Mouse (Mus musculus) intestine, embryonic 14.5 days (tissue): ENCODE measurements around the gene Spdye4b. TPM values are rescaled to one million over a fixed set of nuclear protein-coding genes. Genes with fewer than 3 reads are reported as not detected.
A peak's percentile ranks its signal among the peaks of the same experiment; 100 is the strongest.
"Not testable (repeated sequence)": the region's sequence is repeated elsewhere in the genome, so short reads cannot be mapped to it uniquely, and the experiment has no call there.

ENCODE experiments used
- ATAC-seq: fragments of 200-750 bp; cut with Nextera tagmentation; replicated peaks from 2 replicates; pipeline ENCODE4 v1.8.0; 2017; ENCODE audit warnings: low read depth, moderate number of reproducible peaks, moderate TSS enrichment, moderate library complexity; ENCODE audit not compliant: low FRiP score, low TSS enrichment
- DNase-seq: peaks from one replicate; pipeline ENCODE4 v3.0.0-alpha.2; 2018; ENCODE audit warnings: low spot score
- H3K27ac ChIP-seq: fragments of 300-500 bp; sonication (generic); 2 replicates; pipeline ENCODE4 v1.5.1; 2014; ENCODE audit warnings: low read depth, mild to moderate bottlenecking, control low read depth
- H3K27me3 ChIP-seq: fragments of 300-500 bp; sonication (generic); replicated peaks from 2 replicates; pipeline ENCODE4 v1.6.1; 2014; ENCODE audit warnings: low read length, control low read depth; ENCODE audit not compliant: control insufficient read depth, insufficient read depth
- H3K36me3 ChIP-seq: fragments of 300-500 bp; sonication (generic); 2 replicates; pipeline ENCODE4 v1.6.1; 2014; ENCODE audit warnings: low read length, control low read depth; ENCODE audit not compliant: control insufficient read depth, insufficient read depth
- H3K4me1 ChIP-seq: fragments of 300-500 bp; sonication (generic); replicated peaks from 2 replicates; pipeline ENCODE4 v1.6.1; 2014; ENCODE audit warnings: low read length, control low read depth, mixed read lengths; ENCODE audit not compliant: control insufficient read depth, insufficient read depth
- H3K4me2 ChIP-seq: fragments of 300-500 bp; sonication (generic); 2 replicates; pipeline ENCODE4 v1.6.1; 2014; ENCODE audit warnings: low read length
- H3K4me3 ChIP-seq: fragments of 300-500 bp; sonication (generic); 2 replicates; pipeline ENCODE4 v1.5.1; 2014; ENCODE audit warnings: low read depth, low read length, control low read depth, mixed read lengths
- H3K9ac ChIP-seq: fragments of 300-500 bp; sonication (generic); 2 replicates; pipeline ENCODE4 v1.6.1; 2014; ENCODE audit warnings: mild to moderate bottlenecking, low read length
- H3K9me3 ChIP-seq: fragments of 300-500 bp; sonication (generic); 2 replicates; pipeline ENCODE4 v1.6.1; 2016; ENCODE audit warnings: low read length, control low read depth; ENCODE audit not compliant: control insufficient read depth
- WGBS: fragments of 180-500 bp; shearing (Covaris S2); extraction: QIAGEN DNeasy Blood & Tissue Kit; methylation state at CpG from one replicate; pipeline ENCODE4 v1.1.7; 2014; 5-methylcytosine and 5-hydroxymethylcytosine counted together
- polyA plus RNA-seq: library from polyadenylated mRNA; unstranded; fragments of >200 nt; fragmentation: Nextera tagmentation; extraction: Ambion mirVana; gene quantifications from 2 replicates; pipeline ENCODE4 v1.2.1, GENCODE M21; 2014

Spdye4b gene
- polyA plus RNA-seq, 1 experiment from 2014 or later, result not detected

DNA sequence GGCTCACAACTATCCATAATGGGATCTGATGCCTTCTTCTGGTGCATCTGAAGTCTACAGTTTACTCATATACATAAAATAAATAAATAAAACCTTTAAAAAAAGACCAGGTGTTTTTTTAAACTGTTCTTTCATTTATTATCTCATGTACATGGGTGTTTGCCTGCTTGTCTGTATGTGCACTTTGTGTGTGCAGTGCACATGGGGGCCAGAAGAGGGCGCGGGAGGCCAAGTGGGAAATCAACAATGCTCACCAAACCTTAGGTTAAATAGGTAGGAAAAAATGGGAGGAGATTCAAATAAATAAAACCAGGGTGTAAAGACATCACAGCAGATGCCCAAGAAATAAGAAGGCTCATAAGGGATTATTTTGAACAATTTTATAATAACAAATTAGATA, 30.8 kb upstream of the Spdye4b start:
- WGBS, result 84% methylated on average over 2 of the region's 2 CpGs

DNA sequence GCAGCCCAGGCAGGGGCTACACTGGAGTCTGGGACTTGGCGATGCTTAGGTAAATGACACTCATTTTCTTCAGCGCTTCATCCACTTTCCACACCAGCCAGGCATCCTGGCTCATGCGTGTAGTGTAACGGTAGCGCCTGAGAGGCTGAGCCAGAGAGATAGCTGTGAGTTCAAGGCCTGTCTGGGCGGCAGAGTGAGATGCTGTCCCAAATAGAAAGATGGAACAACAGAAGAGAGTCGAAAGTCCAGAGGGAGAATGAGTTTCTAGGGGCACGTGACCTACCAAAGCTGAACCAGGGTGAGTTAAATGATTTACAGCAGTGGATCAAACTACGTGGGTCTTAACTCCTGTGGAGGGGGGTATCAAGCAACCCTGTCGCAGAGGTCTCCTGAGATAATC, 27.1 kb upstream of the Spdye4b start:
- WGBS, result 88% methylated on average over 10 of the region's 10 CpGs
- no peak for ATAC-seq

More for the DNA sequence above, 30.8 kb upstream of the Spdye4b start:
- H3K4me1 ChIP-seq, result no peaks in the 10 kb centered on the region
- H3K4me2 ChIP-seq, result no peak overlapping the region
- H3K36me3 ChIP-seq, result no peaks in the 10 kb centered on the region
- H3K9me3 ChIP-seq, result 0 out of 2 replicates have a peak, but pooled peaks cover 4% of the 10 kb centered on the region
- no peak overlapping the region for H3K27ac ChIP-seq
- H3K4me3 ChIP-seq, result no peak overlapping the region
- no peak for ATAC-seq
- H3K9ac ChIP-seq, result no peak overlapping the region
- 0 out of 2 replicates have a peak, but pooled peaks cover 2% of the 10 kb centered on the region for H3K27me3 ChIP-seq
- no peak for DNase-seq

DNA sequence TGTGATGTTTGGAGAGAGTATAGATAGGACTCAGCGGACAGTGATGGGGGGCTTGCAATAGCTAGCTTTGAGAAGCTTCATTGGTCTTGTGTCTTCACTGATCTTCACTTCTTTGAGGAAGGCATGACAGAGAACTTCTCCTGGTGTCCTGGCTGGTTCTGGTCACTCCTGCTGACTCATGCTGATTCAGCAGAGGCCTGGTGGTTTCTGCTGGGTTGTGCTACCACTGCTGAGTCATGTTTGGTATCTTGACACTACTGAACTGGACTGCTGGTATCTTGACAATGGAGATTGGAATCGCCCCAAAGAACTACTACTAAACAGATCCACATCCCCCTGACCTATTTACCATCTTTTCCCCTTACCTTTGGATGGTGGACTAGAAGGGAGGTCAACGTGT, 25.3 kb upstream of the Spdye4b start:
- DNase-seq, result no peak
- Histone ChIP-seq H3K9me3 (0 out of 2 replicates have a peak, but pooled peaks cover 2% of the 10 kb centered on the region), H3K9ac (no peak overlapping the region), H3K4me1 (no peaks in the 10 kb centered on the region), H3K27ac (no peak overlapping the region), H3K4me2 (no peak overlapping the region), H3K36me3 (no peaks in the 10 kb centered on the region), H3K4me3 (no peak overlapping the region), H3K27me3 (peaks cover 40% of the 10 kb centered on the region)
- no peak for ATAC-seq
- 95% methylated on average over 3 of the region's 3 CpGs for WGBS

More for the DNA sequence above, 27.1 kb upstream of the Spdye4b start:
- Histone ChIP-seq H3K4me3 (no peak overlapping the region), H3K27me3 (peaks cover 33% of the 10 kb centered on the region), H3K4me1 (no peaks in the 10 kb centered on the region), H3K27ac (no peak overlapping the region), H3K4me2 (no peak overlapping the region), H3K36me3 (no peaks in the 10 kb centered on the region), H3K9me3 (0 out of 2 replicates have a peak, but pooled peaks cover 4% of the 10 kb centered on the region), H3K9ac (no peak overlapping the region)
- no peak for DNase-seq

DNA sequence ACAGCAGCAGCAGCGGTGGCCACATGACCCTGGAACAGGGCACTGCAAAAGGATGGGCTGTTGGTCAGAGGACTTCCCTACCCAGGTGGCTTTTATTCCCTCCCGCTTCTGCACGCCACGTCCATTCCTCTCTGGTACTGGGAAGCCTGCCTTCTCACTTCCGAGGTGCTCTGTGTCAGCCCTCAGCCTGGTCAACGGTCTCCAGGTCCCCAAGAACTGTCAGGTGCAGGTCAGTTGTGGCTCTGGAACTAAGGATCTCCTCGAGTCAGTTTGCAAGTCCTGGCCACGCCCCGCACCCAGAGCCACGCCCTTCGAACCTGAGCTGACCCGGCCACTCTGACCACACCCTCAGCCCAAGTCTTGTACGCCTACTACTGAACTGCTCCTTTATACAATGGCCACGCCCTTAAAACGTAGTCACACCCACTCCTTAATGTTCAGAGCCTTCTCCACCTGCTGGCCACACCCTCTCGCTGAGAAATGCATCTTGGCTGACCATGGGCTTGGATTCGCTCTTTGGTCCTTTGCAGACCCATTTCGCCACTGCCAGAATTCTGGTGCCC, 15.2 kb upstream of the Spdye4b start:
- DNase-seq (peak; percentile 74), ATAC-seq (peak; percentile 89)
- Histone ChIP-seq H3K27ac (no peak overlapping the region), H3K9ac (no peak overlapping the region), H3K4me1 (0 out of 2 replicates have a peak, but pooled peaks cover 3% of the 10 kb centered on the region), H3K9me3 (no peaks in the 10 kb centered on the region), H3K4me3 (no peak overlapping the region), H3K27me3 (no peaks in the 10 kb centered on the region), H3K4me2 (peak overlapping the region; percentile 12; the same call in 1 of the 2 replicates), H3K36me3 (no peaks in the 10 kb centered on the region)
- WGBS, result 11% methylated on average over 18 of the region's 18 CpGs

DNA sequence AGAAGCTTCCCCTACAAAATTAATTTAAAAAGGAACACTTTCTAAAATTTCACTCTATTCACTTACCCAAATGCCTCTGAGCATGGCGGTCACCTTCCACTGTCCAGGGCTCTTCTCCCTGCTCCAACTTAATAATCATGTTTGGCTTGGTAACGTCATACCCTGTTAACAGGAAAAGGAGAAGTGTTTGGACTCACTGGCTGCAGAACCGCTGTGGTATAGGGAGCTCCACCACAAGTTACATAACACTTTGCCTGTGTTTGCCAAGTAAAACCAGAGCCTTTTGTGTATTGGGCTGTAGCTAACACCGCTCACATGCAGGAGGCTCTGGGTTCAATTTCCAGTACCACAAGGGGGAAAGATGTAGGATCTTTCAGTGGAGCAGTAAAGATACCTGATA, 4.8 kb upstream of the Spdye4b start:
- 94% methylated on average over 4 of the region's 4 CpGs for WGBS
- H3K4me1 ChIP-seq, result peaks cover 6% of the 10 kb centered on the region; the same call in 1 of the 2 replicates
- H3K9me3 ChIP-seq, result peaks cover 16% of the 10 kb centered on the region
- no peak overlapping the region for H3K9ac ChIP-seq
- H3K36me3 ChIP-seq, result peaks cover 73% of the 10 kb centered on the region
- no peak overlapping the region for H3K27ac ChIP-seq
- no peak for ATAC-seq
- H3K4me2 ChIP-seq, result no peak overlapping the region
- H3K4me3 ChIP-seq, result no peak overlapping the region
- DNase-seq, result no peak
- H3K27me3 ChIP-seq, result no peaks in the 10 kb centered on the region

DNA sequence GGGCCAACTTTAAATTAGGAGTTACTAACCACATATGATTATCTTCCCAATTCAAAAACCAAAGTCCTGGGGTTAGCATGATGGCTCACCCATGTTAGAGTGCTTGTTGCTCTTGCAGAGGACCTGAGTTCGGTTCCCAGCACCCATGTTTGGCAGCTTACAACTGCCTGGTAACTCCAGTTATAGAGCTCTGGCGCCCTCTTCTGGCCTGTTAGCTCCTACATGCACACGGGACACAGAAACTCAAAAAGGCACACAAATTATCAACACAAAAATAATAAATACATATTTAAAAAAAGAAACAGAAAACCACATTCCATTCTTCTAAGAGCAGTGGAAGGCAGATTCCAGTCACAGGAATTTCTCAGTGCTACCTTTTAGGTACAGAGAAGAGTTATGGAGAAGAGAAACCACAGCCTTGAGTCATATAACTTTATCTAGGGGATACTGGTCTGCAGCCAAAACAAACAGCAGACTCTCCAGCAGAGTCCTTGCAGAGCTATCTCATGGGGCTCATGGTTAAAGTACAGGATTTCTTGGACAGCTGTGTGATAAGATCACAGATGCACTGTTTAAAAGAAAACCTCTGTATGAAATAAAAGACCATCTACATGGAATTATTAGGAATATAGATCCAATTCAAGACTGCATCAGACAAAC, 3.1 kb upstream of the Spdye4b start:
- Histone ChIP-seq H3K36me3 (peaks cover 59% of the 10 kb centered on the region), H3K27ac (no peak overlapping the region), H3K4me1 (peaks cover 6% of the 10 kb centered on the region; the same call in 1 of the 2 replicates), H3K9ac (no peak overlapping the region), H3K4me3 (no peak overlapping the region), H3K4me2 (no peak overlapping the region), H3K9me3 (peaks cover 16% of the 10 kb centered on the region), H3K27me3 (no peaks in the 10 kb centered on the region)
- no peak for ATAC-seq
- 92% methylated on average over 3 of the region's 3 CpGs for WGBS
- no peak for DNase-seq

DNA sequence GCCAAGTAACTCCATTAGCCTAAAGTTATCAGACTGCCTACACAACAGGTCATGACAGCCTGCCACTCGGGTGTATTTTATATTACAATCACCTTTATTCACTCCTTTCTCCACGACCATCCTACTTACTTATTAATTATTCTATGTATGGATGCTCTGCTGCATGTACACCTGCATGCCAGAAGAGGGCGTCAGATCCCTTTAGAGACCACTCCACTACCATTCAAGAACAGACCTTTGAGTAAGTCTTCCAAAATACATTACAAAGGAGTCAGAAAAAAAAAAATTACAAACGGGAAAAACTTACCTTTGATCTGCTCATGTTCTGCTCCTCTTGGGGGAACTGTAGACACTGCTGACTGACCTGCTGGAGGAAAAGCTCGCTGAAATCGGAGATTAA, 1.6 kb upstream of the Spdye4b start:
- H3K9me3 ChIP-seq, result peaks cover 8% of the 10 kb centered on the region
- H3K27me3 ChIP-seq, result no peaks in the 10 kb centered on the region
- peaks cover 43% of the 10 kb centered on the region for H3K36me3 ChIP-seq
- no peak overlapping the region for H3K27ac ChIP-seq
- peaks cover 6% of the 10 kb centered on the region; the same call in 1 of the 2 replicates for H3K4me1 ChIP-seq
- DNase-seq, result no peak
- peak overlapping the region; percentile 86 for H3K4me2 ChIP-seq
- ATAC-seq, result no peak
- peak overlapping the region; percentile 83; the same call in 1 of the 2 replicates for H3K4me3 ChIP-seq
- WGBS, result 44% methylated on average over 6 of the region's 6 CpGs
- H3K9ac ChIP-seq, result no peak overlapping the region

DNA sequence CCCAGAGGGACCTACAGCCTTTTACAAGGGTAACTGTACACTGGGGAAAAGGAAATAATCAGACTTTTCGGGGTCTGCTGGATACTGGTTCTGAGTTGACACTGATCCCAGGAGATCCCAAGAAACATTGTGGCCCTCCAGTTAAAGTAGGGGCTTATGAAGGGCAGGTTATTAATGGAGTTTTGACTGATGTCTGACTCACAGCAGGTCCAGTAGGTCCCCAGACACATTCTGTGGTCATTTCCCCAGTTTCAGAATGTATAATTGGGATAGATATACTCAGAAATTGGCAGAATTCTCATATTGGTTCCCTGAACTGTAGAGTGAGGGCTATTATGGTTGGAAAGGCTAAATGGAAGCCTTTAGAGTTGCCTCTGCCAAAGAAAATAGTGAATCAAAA, 7.2 kb downstream of the Spdye4b start:
- not testable (repeated sequence) for H3K4me1 ChIP-seq, H3K4me2 ChIP-seq, H3K9ac ChIP-seq, ATAC-seq, H3K27ac ChIP-seq, H3K27me3 ChIP-seq, H3K36me3 ChIP-seq, DNase-seq, H3K4me3 ChIP-seq, H3K9me3 ChIP-seq
- WGBS, result no CpG with 5 or more reads among the region's 1 CpGs

DNA sequence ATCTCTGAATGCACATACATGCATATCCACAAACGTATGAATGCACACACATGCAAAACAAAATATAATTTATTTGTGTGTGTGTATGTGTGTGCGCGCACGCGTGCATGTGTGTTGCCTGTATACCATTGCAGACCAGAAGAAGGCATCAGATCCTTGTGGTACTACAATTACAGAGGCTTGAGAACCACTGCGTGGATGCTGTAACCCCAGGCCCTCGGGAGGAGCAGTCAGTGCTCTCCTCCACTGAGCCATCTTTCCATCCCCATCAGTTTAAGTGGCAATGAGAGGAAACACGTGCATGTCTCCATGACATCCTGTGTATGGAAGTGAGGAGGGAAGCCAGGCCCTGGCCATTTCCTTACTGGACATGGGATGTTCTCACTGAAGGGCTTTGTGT, 12.0 kb downstream of the Spdye4b start:
- ATAC-seq, result no peak
- no peaks in the 10 kb centered on the region for H3K4me1 ChIP-seq
- H3K9ac ChIP-seq, result no peak overlapping the region
- H3K9me3 ChIP-seq, result no peaks in the 10 kb centered on the region
- DNase-seq, result no peak
- no peak overlapping the region for H3K4me2 ChIP-seq
- H3K36me3 ChIP-seq, result no peaks in the 10 kb centered on the region
- H3K4me3 ChIP-seq, result no peak overlapping the region
- no peaks in the 10 kb centered on the region for H3K27me3 ChIP-seq
- 89% methylated on average over 8 of the region's 8 CpGs for WGBS
- H3K27ac ChIP-seq, result no peak overlapping the region
